Comparison of ENCODE assay signal across 9 mouse cellular contexts in the genomic region with DNA sequence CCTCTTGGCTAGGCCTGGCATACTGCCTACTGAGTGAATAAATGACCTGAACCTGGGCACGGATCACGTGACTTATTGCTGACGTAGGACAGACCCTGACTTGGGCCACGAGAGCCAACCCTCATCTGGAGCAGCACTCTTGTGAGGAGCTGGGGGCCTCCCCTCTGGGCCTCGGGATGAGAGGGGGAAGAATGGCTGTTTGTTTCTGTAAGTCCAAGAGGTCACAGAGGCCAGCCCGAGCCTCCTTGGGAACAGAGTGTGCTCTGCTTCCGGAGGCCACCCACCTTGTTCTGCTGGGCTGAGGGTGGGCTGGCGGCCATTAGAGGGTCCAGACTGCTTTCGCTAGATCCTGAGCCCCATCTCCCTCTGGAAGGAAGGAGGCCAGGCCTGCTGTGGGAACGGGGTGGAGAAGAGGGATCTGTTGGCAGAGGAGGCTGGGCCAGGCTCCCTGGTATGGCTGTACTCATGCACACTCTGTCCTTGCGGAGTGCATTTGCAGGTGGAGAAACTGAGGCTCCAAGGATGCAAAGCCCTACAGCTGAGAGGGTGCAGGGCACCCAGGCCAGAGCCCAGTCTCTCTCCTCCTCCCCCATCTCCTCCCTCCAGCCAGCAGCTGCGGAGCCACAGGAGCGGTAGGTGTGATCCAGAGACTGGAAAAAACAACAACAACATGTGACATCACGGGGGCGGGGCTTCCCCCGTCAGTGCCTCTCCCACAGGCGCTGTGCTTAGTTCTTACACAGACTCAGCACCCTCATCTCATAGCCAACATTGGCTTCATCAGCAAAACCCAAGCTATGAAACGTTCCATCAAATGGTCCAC. TPM values are rescaled to one million over a fixed set of nuclear protein-coding genes. Genes with fewer than 3 reads are reported as not detected.
A peak's percentile ranks its signal among the peaks of the same experiment; 100 is the strongest.
DNase-seq lines count a peak whose midpoint lies in the region; ATAC-seq and TF ChIP-seq lines count a peak whose summit lies in the region.
"Had no signal": no experiment of that assay in that cellular context is flagged by ENCODE, and none has a peak within 500 bp of the region (broad histone marks: within the 10 kb centered on the region; RNA-seq: fewer than 3 reads in every experiment).

No protein-coding gene starts in this region.

- 23% methylated on average over 18 of the region's 18 CpGs for WGBS in heart, adult 2 months
- WGBS in intestine, postnatal 0 days = 21% methylated on average over 18 of the region's 18 CpGs
- WGBS in liver, embryonic 16.5 days (ENCODE audit: insufficient replicate concordance) = 31% methylated on average over 18 of the region's 18 CpGs

- H3K9me3 ChIP-seq in intestine, postnatal 0 days (ENCODE audit: control insufficient read depth) = no peaks in the 10 kb centered on the region
- H3K9me3 ChIP-seq in liver, embryonic 16.5 days (replicated peaks; ENCODE audit: control insufficient read depth, low read length) = no peaks in the 10 kb centered on the region

- H3K27me3 ChIP-seq in heart, adult 2 months (ENCODE audit: control insufficient read depth, insufficient read depth, low read length) = no peaks in the 10 kb centered on the region
- H3K27me3 ChIP-seq in intestine, postnatal 0 days (replicated peaks; ENCODE audit: control insufficient read depth, insufficient read depth, low read length) = no peaks in the 10 kb centered on the region
- no peaks in the 10 kb centered on the region for H3K27me3 ChIP-seq in liver, embryonic 16.5 days (ENCODE audit: control insufficient read depth, insufficient read depth, low read depth, low read length)

- H3K9ac ChIP-seq in heart, adult 2 months (ENCODE audit: low read depth, low read length) = peak overlapping the region; percentile 52
- H3K9ac ChIP-seq in intestine, postnatal 0 days (ENCODE audit: low read depth, low read length) = 0 out of 2 replicates have a peak overlapping the region, but pooled peaks have one; percentile 11
- no peak overlapping the region for H3K9ac ChIP-seq in liver, embryonic 16.5 days (ENCODE audit: low read depth, low read length)

- H3K27ac ChIP-seq in heart, adult 2 months = peak overlapping the region; percentile 90
- H3K27ac ChIP-seq in intestine, postnatal 0 days (ENCODE audit: low read depth, low read length) = peak overlapping the region; percentile 57; the same call in 1 of the 2 replicates
- H3K27ac ChIP-seq in liver, embryonic 16.5 days (ENCODE audit: low read length) = no peak overlapping the region

- H3K4me1 ChIP-seq in heart, adult 2 months (ENCODE audit: control insufficient read depth, insufficient read depth, low read length) = peaks cover 12% of the 10 kb centered on the region
- no peaks in the 10 kb centered on the region for H3K4me1 ChIP-seq in intestine, postnatal 0 days (replicated peaks; ENCODE audit: control insufficient read depth, insufficient read depth, low read length)
- H3K4me1 ChIP-seq in liver, embryonic 16.5 days (ENCODE audit: control insufficient read depth, low read depth, low read length) = no peaks in the 10 kb centered on the region

- H3K36me3 ChIP-seq in heart, adult 2 months (ENCODE audit: control insufficient read depth, insufficient read depth, low read length) = no peaks in the 10 kb centered on the region
- H3K36me3 ChIP-seq in intestine, postnatal 0 days (ENCODE audit: control insufficient read depth, insufficient read depth) = no peaks in the 10 kb centered on the region
- H3K36me3 ChIP-seq in liver, embryonic 16.5 days (ENCODE audit: control insufficient read depth, insufficient read depth) = no peaks in the 10 kb centered on the region

- ATAC-seq in CD4-positive, CD25-positive, alpha-beta regulatory T cell, adult 4 months = no peak
- peak; percentile 63 for ATAC-seq in intestine, postnatal 0 days
- ATAC-seq in liver, embryonic 16.5 days (ENCODE audit: low read depth) = peak; percentile 43; the same call in 1 of the 2 replicates

- TF ChIP-seq EP300 in heart, adult 2 months (IDR thresholded peaks at IDR 0.05; ENCODE audit: insufficient read depth, low read depth, low read length) = 0 out of 2 replicates have a peak, but pooled peaks have one; percentile 13

- TF ChIP-seq POLR2A in heart, adult 2 months (IDR thresholded peaks at IDR 0.05; ENCODE audit: insufficient read depth, low read depth, low read length) = peak; percentile 62

- H3K4me3 ChIP-seq in heart, adult 2 months = no peak overlapping the region
- no peak overlapping the region for H3K4me3 ChIP-seq in intestine, postnatal 0 days (ENCODE audit: low read depth, low read length)
- H3K4me3 ChIP-seq in liver, embryonic 16.5 days (ENCODE audit: low read depth, low read length) = no peak overlapping the region
- H3K4me3 ChIP-seq: erythroblast, embryonic 14.5 days had no signal

- TF ChIP-seq CTCF in heart, adult 2 months (IDR thresholded peaks at IDR 0.05) = no peak
- TF ChIP-seq CTCF in intestine, postnatal 0 days (IDR thresholded peaks at IDR 0.05; ENCODE audit: low read depth) = no peak

- 0 out of 2 replicates have a peak overlapping the region, but pooled peaks have one; percentile 21 for H3K4me2 ChIP-seq in intestine, postnatal 0 days (replicated peaks; ENCODE audit: low read depth)
- no peak overlapping the region for H3K4me2 ChIP-seq in liver, embryonic 16.5 days (ENCODE audit: low read depth, low read length)

- DNase-seq in CD4-positive, CD25-positive, alpha-beta regulatory T cell, adult 2 months (ENCODE audit: low read depth, low spot score) = peak; percentile 10
- DNase-seq in embryo, embryonic 10 days (ENCODE audit: low spot score) = peak; percentile 88
- DNase-seq in heart, adult 2 months = peak; percentile 84
- peak; percentile 45 for DNase-seq in ovary, postnatal 36 days (ENCODE audit: low spot score)
- DNase-seq in urinary bladder, postnatal 10 days (ENCODE audit: low spot score) = no peak

- intact Hi-C loops in heart, adult 2 months (cut with DNase I) = loop anchor here (2.0 kb wide), 1 partner anchor 34 kb away; no protein-coding TSS in a partner anchor

- H3K79me2 ChIP-seq in heart, adult 2 months (replicated peaks; ENCODE audit: control insufficient read depth, insufficient read depth, low read length) = no peaks in the 10 kb centered on the region

RNA-seq across cellular contexts. Expression of gene Sdc3, which starts 36.7 kb away (rescaled TPM):
- 1 to 10 TPM in 1 of 2 experiments, under 1 TPM in 1; 0.40 to 1.5 TPM for polyA plus RNA-seq in CD4-positive, CD25-positive, alpha-beta regulatory T cell, adult 4 months (2017; shearing (Covaris generic))
- 10 to 100 TPM; 32.7 to 38.3 TPM for total RNA-seq in heart, adult 2 months (2021)
- 41.5 and 51.9 TPM in 2 replicates for polyA plus RNA-seq in heart, adult 2 months (2012; rRNA removed)
- 9.7 and 10.8 TPM in 2 replicates for polyA plus RNA-seq in intestine, postnatal 0 days (2015; fragmentation: Nextera tagmentation; extraction: Ambion mirVana)
- polyA plus RNA-seq in liver, embryonic 16.5 days (2015; fragmentation: Nextera tagmentation; extraction: Ambion mirVana) = 9.5 and 12.3 TPM in 2 replicates
